Mouse (Mus musculus): ENCODE data around the gene Snrpb2. TPM values are rescaled to one million over a fixed set of nuclear protein-coding genes. Genes with fewer than 3 reads are reported as not detected.

Gene Snrpb2
- total RNA-seq (2021) = 10 to 100 TPM; 42.5 to 42.9 TPM
- long read RNA-seq, experiment 1, transcript Snrpb2-201 (7 exons, 2,061 nt) = major isoform, 17 of 29 reads
- long read RNA-seq, experiment 1, partial matches to known transcripts = 11 of 29 reads
- long read RNA-seq, experiment 1, other reads (novel, unspliced or antisense) = 1 of 29 reads
- long read RNA-seq, experiment 2, transcript Snrpb2-201 (7 exons, 2,061 nt) = major isoform, 9 of 12 reads
- long read RNA-seq, experiment 2, partial matches to known transcripts = 3 of 12 reads
- long read RNA-seq, experiment 2, other reads (novel, unspliced or antisense) = 0 of 12 reads

GRCm38 (mm10) chr2:143062812-143063792 lies at the start of gene Snrpb2:
Snrpb2 (plus strand) TSS chr2:143063039.
- DNase-seq = peak; percentile 94 to 95

DNA sequence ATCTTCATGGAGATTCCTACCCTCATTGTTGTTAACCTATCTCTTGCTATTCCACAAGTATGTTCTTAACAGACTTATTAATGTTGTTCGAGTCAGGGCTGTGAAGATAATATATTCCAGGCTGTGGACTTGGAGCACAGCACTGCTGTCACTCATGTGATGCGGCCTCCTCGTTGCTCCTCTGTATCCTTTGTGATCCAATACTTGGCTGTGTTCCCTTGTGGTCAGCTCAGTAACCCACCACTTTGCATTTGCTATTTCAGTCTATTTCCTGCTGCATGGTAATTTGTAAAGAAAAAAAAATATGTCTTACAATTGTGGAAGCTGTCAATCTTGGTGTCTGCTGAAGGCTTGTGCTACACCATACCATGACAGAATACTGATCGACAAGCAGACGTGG lies 49.8 kb upstream of the Snrpb2 start:
- DNase-seq = no peak

- DNase-seq = no peak
These were observed 44.8 kb upstream of the Snrpb2 start for GRCm38 (mm10) chr2:143018084-143018483.

- no peak for DNase-seq
These were observed 44.2 kb upstream of the Snrpb2 start for GRCm38 (mm10) chr2:143018591-143019130.

DNA sequence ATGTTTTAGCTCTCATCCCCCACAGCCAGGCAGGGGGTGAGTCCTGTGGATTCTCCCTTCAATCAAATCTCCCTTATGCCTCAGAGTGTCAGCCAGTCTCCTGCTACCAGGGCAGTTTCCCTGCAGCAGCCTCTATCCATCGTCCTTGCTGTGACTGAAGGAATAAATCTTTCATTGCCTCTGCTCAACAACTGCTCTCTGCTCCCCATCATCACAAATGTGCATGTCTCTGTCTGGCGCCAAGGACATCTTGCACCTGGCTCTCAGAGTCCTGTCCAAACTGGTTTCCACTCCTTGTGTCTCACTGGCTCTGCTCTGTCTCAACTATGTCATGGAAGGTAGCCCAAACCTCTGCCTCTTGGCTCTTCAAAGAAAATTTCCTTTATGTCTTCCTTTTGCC lies 43.1 kb upstream of the Snrpb2 start:
- no peak for DNase-seq

GRCm38 (mm10) chr2:143023331-143023730 lies 39.5 kb upstream of the Snrpb2 start:
- DNase-seq = no peak

DNA sequence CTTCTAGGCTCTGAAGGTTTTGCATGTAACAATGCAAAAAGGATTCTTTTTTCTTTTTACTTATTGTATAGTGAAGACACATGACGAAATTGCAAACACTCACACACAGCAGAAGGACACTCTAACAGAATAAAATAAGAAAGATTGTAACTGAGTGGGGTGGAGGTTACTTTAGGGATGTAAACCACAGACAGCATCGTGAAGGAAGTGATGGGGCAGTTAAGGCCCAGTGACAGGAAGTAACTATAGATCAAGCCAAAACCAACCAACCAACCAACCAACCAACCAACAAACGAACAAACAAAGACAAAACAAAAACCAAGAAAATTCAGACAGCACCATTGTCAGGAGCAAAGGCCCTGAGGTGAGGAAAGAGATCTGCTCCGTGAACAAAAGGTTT lies 38.6 kb upstream of the Snrpb2 start:
- DNase-seq = no peak

- no peak for DNase-seq
These were observed 31.6 kb upstream of the Snrpb2 start for GRCm38 (mm10) chr2:143031283-143031682.

DNA sequence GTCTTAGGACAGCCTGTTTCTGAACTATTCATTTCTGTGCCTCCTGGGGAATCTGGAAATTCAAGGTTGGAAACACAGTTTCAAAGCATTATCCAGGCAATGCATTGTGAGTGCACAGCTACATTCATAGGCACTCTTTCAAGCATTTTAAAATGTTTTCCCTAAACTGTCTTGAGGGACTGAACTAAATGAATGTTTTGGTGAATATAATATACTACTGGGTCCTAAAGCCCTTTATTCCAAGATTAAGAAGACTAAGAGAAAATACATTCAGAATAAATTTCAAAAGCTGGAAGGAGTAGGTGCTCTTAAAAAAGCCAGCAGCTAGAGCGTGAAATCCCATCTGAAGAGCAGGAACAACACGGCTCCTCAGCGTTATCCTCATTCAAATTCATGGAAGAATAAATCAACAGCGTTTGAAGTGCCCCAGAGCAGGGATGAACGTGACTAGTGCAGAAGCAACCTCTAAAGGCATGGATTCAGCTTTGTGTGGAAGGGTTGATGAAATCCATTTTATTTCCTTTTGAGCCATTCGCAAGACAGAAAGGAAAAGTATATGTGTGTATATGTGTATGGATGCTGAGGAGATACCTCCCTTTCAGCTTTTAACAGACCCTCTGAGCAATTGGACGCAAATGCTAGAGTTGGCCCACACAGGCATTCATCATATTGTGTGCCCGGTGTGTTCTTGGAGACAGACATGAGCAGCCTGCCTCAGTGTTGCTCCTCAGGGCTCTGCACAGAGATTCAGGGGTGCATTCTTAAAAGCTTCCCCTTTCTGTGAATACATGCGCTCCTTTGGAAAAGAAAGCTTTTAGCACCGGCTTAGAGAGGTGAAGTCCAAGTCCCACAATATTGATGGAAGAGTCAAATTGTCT lies 30.2 kb upstream of the Snrpb2 start:
- no peak for DNase-seq

GRCm38 (mm10) chr2:143034350-143035085 lies 28.3 kb upstream of the Snrpb2 start:
- DNase-seq = no peak

DNA sequence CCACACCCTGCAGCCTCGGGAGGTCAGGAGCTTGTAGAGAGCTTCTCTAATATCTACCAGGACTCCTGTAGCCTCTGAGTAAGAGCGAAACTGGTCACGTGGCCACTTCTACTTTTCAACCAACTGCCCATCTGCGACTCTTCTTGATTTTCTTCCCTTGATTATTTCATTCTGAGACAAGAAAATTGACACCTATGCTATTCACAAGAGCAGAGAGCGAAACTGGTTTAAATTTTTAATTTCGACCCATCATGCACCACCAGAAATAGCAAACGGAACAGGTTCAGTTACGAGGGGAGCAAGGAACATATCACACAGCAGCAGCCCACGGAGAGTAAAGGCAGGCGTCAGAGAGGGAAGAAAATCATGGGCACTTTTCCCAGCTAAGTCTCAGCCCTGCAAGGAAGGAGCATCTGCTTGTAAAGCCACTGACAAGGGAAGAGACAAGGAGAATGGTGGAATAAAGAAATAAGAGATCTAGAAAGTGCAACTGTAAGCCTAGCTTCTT lies 27.7 kb upstream of the Snrpb2 start:
- no peak for DNase-seq

DNA sequence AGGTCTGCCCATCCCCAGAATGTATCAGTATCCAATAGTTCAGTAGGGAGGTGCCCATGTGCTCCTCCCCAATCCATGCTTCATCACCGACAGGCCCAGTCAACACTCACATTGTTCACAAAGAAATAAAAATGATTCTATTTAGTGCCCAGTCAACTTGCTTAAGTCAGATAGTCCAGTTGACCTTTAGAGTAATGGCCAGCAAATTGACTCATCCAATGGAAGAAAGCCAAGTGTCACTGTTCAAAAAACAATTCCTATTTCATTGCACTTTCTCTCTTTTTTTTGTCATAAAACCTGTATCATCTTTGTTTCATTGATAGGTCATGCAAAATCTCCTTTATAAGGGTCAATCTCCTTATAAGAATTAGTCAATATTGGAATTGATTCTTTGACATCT lies 21.2 kb upstream of the Snrpb2 start:
- DNase-seq = peak; percentile 14 to 31

GRCm38 (mm10) chr2:143055251-143055650 lies 7.6 kb upstream of the Snrpb2 start:
- DNase-seq = no peak

DNA sequence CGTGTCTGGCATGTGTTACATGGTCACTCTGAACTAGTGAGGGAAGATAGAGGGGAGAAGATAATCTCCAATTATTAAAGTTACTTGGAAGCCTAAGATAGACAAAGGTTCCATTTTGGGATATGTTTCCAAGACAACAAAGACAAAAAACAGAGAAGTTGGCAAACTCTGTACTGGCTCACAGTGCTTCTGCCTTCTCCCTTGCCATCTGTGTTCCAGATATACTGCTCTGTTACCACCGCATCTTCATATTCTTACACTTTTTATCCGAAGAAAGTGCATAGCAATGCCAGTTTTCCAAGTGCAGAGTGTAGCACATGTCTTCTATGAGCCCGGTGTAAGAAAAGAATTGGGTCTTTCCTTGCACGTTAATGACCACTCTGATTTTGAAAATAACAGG lies 6.1 kb upstream of the Snrpb2 start:
- no peak for DNase-seq

DNA sequence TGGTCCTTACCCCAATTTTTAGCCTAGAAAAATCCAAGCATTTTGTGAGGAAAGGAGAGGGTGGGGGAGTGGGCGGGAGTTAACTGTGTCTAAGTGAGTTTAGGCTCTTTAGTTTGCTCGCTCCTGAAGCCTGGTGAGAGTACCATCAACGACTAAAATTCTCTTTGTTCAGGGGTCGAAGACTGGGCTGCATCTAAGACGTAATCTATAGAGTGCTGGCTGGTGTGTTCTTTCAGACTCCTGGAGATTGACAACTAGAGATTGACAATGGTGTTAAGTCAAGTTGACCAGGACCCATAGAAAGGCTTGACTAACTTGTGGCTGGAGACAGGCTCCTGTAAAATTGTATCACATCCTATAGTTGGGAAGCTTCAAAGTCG lies 417 bp upstream of the Snrpb2 start:
- DNase-seq = no peak

GRCm38 (mm10) chr2:143065914-143066313 lies 3.1 kb downstream of the Snrpb2 start:
- DNase-seq = no peak

DNA sequence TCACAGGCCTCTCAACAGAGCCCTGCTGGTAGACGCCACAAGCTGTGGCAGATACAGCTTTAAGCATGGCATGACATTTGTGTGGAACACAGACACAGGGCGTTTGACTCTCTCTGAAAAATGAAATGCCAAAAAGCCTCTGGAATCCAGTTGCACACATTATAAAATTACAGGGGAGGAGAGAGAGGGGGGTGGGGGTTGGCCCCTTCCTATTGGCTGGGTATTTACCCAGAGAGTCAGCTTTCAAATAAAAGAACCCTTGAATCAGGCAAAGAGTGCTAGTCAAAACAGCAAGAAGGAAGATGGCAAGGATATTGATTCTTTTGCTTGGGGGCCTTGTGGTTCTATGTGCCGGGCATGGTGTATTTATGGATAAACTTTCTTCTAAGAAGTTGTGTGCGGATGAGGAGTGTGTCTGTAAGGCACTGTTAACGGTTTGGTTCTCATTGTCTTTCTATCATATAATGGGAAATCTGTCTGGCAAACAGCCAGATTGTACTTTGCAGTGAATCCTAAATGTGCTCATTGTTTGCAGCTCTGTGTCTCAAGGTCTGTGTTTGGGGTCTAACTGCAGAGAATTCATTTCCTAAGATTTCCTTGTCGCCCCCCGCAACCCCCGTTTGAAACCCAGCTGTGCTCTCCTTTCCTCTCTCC lies 15.5 kb downstream of the Snrpb2 start, which contains the start of gene Otor:
Gene Otor (plus strand): TSS at position 276 of the 654 bp plus-strand sequence.
- no peak for DNase-seq

GRCm38 (mm10) chr2:143081693-143082092 lies 18.9 kb downstream of the Snrpb2 start:
- DNase-seq = peak; percentile 9 to 19

DNA sequence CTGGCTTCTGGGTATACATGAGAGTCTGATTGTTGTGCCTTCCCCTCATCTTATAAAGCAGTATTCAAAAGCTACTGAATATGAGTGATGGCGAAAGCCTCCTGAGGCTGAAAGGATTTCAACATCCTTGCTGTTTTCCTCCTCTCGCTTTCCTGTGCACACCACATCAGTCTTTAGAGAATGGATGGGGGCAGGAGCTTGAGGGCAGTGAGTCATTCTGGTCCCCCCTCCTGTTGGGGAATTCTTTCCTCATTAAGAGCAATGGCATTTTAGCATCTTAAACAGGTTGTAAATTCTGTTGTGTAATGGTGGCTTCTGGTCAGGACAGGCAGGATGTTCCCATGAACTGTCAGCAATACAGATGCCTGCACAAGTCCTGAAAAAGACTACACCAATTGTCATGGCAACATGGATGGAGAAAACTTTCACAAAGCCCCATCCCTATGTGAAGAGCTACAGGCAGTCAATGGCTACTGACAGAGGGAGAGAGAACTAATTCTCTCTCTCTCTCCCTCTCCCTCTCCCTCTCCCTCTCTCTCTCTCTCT lies 22.1 kb downstream of the Snrpb2 start:
- DNase-seq = no peak

- no peak for DNase-seq
These were observed 27.0 kb downstream of the Snrpb2 start for GRCm38 (mm10) chr2:143089866-143090265.

Measured in adrenal gland, postnatal 36 days (tissue).